Mouse (Mus musculus): ENCODE measurements around the gene Zfp580. TPM values are rescaled to one million over a fixed set of nuclear protein-coding genes. Genes with fewer than 3 reads are reported as not detected.

Zfp580 gene
- polyA plus RNA-seq, 1 experiment from 2014 or later: 38.8 TPM

DNA sequence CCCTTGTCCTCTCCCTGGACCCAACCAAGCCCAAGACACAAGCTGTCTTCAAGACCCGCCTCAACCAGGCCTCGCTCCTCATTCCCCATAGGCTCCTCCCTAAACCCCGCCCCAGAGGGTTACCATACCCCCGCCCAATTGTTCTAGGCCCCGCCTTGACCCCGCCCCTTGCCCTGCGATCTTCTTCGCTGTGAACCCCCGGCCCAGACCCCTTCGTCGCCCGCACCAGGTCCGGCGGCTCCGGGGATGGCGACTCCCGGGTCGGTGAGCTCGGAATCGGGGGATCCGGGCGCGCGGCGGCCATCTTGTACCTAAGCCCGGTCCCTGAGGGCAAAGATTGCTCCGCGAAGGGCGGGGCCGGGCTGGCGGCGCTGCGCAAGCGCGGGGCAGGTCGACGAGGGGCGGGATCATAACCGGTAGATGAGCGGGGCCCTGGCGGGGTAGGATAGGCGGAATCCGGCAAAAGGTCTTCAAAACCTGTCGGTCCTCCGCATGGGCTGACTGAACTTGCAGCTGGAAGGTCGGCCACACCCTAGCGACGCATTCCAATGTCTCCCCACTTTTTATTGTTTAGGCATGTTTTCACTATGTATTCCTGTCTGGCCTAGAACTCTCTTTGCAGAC is 13.1 kb upstream of the Zfp580 start, which contains the start of gene Zfp784:
Gene Zfp784 (minus strand): TSS at position 338 of the 624 bp plus-strand sequence.
- Histone ChIP-seq H3K9me3 (peaks cover 29% of the 10 kb centered on the region), H3K36me3 (replicated peaks) (peaks cover 46% of the 10 kb centered on the region), H3K27ac (peak within 1 kb of the TSS; percentile 98), H3K4me1 (peaks cover 21% of the 10 kb centered on the region), H3K4me3 (peak within 1 kb of the TSS; percentile 76), H3K27me3 (ENCODE audit: poor library complexity, severe bottlenecking) (no peaks in the 10 kb centered on the region)
- peak; percentile 90 for DNase-seq (ENCODE audit: extremely low spot score, low spot score)
- under 1% methylated on average over 48 of the region's 48 CpGs for WGBS

DNA sequence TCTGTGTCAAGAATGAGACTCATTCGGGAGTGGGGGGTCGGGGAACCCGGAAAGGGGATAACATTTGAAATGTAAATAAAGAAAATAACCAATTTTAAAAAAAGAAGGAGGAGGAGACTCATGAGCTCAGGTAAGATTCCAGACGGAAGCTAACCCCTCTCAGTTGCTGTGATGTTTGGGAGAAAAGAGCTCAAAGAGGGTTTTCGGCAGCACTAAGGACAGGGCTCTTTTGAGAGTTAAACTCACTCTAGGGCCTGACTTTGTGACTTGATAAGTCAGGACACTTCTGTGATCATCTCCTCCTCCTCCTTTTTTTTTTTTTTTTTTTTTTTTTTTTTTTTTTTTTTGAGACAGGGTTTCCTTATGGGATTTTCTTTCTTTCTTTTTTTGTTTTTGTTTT is 12.4 kb upstream of the Zfp580 start:
- peak overlapping the region; percentile 76 for H3K4me3 ChIP-seq
- peaks cover 22% of the 10 kb centered on the region for H3K9me3 ChIP-seq
- peaks cover 21% of the 10 kb centered on the region for H3K4me1 ChIP-seq
- H3K36me3 ChIP-seq (replicated peaks): peaks cover 39% of the 10 kb centered on the region
- WGBS: 45% methylated on average over 5 of the region's 5 CpGs
- DNase-seq (ENCODE audit: extremely low spot score, low spot score): no peak
- H3K27me3 ChIP-seq (ENCODE audit: poor library complexity, severe bottlenecking): no peaks in the 10 kb centered on the region
- H3K27ac ChIP-seq: peak overlapping the region; percentile 98

GRCm38 (mm10) chr7:5044981-5045380 is 6.4 kb upstream of the Zfp580 start:
- 81% methylated on average over 2 of the region's 2 CpGs for WGBS
- DNase-seq (ENCODE audit: extremely low spot score, low spot score): no peak
- no peaks in the 10 kb centered on the region; the same call in 1 of the 2 replicates for H3K9me3 ChIP-seq
- peaks cover 13% of the 10 kb centered on the region for H3K36me3 ChIP-seq (replicated peaks)
- peaks cover 5% of the 10 kb centered on the region; the same call in 1 of the 2 replicates for H3K27me3 ChIP-seq (ENCODE audit: poor library complexity, severe bottlenecking)
- H3K27ac ChIP-seq: no peak overlapping the region
- no peaks in the 10 kb centered on the region for H3K4me1 ChIP-seq
- no peak overlapping the region for H3K4me3 ChIP-seq

DNA sequence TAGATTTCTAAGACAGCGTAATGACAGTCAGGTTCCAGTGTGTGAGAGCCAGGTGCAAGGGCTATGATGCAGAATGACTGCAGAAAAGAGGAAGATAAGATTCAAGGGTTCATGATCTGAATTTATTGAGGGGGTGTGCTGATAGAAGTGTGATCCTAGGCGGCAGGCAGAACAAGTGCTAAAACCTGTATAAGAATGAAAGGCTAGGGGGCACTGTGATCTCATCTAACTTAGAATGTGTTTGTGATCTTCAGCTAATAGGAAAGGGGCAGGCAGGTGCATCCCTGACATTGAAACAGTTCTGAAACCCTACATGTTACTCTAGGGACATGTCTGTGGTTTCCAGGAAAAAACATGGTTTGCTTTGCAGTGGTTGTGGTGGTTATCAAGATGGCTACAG is 5.2 kb upstream of the Zfp580 start:
- Histone ChIP-seq H3K4me3 (no peak overlapping the region), H3K27ac (no peak overlapping the region), H3K9me3 (no peaks in the 10 kb centered on the region; the same call in 1 of the 2 replicates), H3K27me3 (ENCODE audit: poor library complexity, severe bottlenecking) (peaks cover 12% of the 10 kb centered on the region), H3K4me1 (peaks cover 8% of the 10 kb centered on the region), H3K36me3 (replicated peaks) (peaks cover 6% of the 10 kb centered on the region)
- WGBS: 73% methylated on average over 2 of the region's 2 CpGs
- no peak for DNase-seq (ENCODE audit: extremely low spot score, low spot score)

DNA sequence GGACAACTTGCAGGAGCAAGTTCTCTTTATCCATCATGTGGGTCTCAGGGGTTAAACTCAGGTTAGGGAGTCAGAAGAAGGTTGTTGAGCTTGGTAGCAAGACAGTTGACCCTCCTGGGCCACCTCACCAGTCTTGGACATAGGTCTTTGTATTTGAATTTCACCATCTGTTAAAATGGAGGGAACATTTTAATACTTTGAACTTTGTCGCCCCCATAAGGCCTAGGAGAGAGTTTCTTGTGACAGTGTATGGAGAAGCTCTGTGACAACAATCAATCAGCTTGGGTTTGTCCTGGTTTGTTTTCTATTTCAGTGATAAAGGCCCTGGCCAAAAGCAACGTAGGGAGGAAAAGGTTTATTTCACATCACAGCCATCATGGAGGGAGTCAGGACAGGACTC is 4.0 kb upstream of the Zfp580 start:
- DNase-seq (ENCODE audit: extremely low spot score, low spot score): no peak
- no peaks in the 10 kb centered on the region for H3K36me3 ChIP-seq (replicated peaks)

DNA sequence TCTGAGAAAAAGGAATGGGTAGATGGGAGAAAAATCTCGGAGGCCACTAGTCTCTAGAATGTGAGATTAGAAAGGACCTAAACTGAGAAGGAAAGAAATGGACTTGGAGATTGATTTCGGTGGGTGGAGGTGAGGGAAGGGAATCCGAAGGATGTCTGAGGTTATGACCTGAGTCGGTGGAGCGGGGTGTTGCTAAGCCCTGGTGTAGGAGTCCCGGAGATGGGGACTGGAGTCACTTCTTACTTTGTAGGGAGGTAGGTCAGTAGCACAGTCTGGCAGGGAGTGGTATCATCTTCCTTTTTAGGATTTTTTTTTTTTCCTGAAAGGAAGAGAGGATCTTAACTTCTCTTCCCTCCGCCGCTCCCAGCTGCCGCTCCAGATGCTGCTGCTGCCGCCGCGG is 1.1 kb downstream of the Zfp580 start:
- Histone ChIP-seq H3K27me3 (ENCODE audit: poor library complexity, severe bottlenecking) (peaks cover 71% of the 10 kb centered on the region), H3K4me3 (peak overlapping the region; percentile 67), H3K9me3 (no peaks in the 10 kb centered on the region; the same call in 1 of the 2 replicates), H3K36me3 (replicated peaks) (no peaks in the 10 kb centered on the region), H3K4me1 (peaks cover 51% of the 10 kb centered on the region), H3K27ac (peak overlapping the region; percentile 60; the same call in 1 of the 2 replicates)
- 4% methylated on average over 12 of the region's 12 CpGs for whole genome bisulfite sequencing
- DNase-seq (ENCODE audit: extremely low spot score, low spot score): no peak

More for the DNA sequence above, 4.0 kb upstream of the Zfp580 start:
- Histone ChIP-seq H3K9me3 (no peaks in the 10 kb centered on the region; the same call in 1 of the 2 replicates), H3K4me1 (peaks cover 16% of the 10 kb centered on the region), H3K4me3 (no peak overlapping the region), H3K27me3 (ENCODE audit: poor library complexity, severe bottlenecking) (peaks cover 20% of the 10 kb centered on the region), H3K27ac (0 out of 2 replicates have a peak overlapping the region, but pooled peaks have one; percentile 30)
- WGBS: 35% methylated on average over 2 of the region's 2 CpGs

GRCm38 (mm10) chr7:5052931-5053343 is 1.6 kb downstream of the Zfp580 start:
- DNase-seq (ENCODE audit: extremely low spot score, low spot score): no peak
- Histone ChIP-seq H3K27me3 (ENCODE audit: poor library complexity, severe bottlenecking) (peaks cover 76% of the 10 kb centered on the region), H3K36me3 (replicated peaks) (no peaks in the 10 kb centered on the region), H3K9me3 (no peaks in the 10 kb centered on the region; the same call in 1 of the 2 replicates), H3K4me3 (peak overlapping the region; percentile 67), H3K4me1 (peaks cover 56% of the 10 kb centered on the region), H3K27ac (peak overlapping the region; percentile 60; the same call in 1 of the 2 replicates)
- 2% methylated on average over 45 of the region's 45 CpGs for WGBS

- H3K27me3 ChIP-seq (ENCODE audit: poor library complexity, severe bottlenecking): peaks cover 83% of the 10 kb centered on the region
- H3K9me3 ChIP-seq: no peaks in the 10 kb centered on the region; the same call in 1 of the 2 replicates
- H3K36me3 ChIP-seq (replicated peaks): no peaks in the 10 kb centered on the region
- peak overlapping the region; percentile 67 for H3K4me3 ChIP-seq
- peaks cover 57% of the 10 kb centered on the region for H3K4me1 ChIP-seq
- 8% methylated on average over 32 of the region's 32 CpGs for WGBS
- DNase-seq (ENCODE audit: extremely low spot score, low spot score): peak; percentile 26
- 0 out of 2 replicates have a peak overlapping the region, but pooled peaks have one; percentile 60 for H3K27ac ChIP-seq
These were observed 2.3 kb downstream of the Zfp580 start for GRCm38 (mm10) chr7:5053456-5054179.

- 2% methylated on average over 40 of the region's 55 CpGs for WGBS
- Histone ChIP-seq H3K9me3 (no peaks in the 10 kb centered on the region), H3K4me1 (peaks cover 64% of the 10 kb centered on the region), H3K27me3 (ENCODE audit: poor library complexity, severe bottlenecking) (peaks cover 78% of the 10 kb centered on the region), H3K36me3 (replicated peaks) (no peaks in the 10 kb centered on the region), H3K4me3 (peak overlapping the region; percentile 57), H3K27ac (peak overlapping the region; percentile 77)
- DNase-seq (ENCODE audit: extremely low spot score, low spot score): peak; percentile 35
These were observed 5.4 kb downstream of the Zfp580 start for GRCm38 (mm10) chr7:5056651-5057263.

DNA sequence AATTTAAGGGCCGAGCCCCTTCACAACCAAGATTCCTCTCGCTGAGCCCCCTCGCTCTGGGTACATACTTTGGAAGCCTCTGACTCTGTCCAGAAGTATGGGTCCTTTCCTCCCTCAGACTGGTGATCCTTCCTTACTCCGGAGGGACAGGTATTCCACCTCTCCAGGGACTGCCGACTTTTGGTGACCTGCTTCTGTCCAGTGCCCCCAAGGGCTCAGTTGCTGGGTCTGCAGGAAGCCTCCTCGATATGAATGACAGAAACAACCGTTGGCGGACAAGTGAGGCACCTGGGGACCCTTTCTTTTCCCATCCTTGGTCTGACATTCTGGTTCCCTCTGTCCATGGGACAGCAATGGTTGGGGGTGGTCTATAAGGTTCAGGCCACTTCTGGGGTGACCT is 6.0 kb downstream of the Zfp580 start:
- Histone ChIP-seq H3K4me3 (peak overlapping the region; percentile 57), H3K27ac (no peak overlapping the region), H3K9me3 (no peaks in the 10 kb centered on the region), H3K27me3 (ENCODE audit: poor library complexity, severe bottlenecking) (peaks cover 72% of the 10 kb centered on the region), H3K4me1 (peaks cover 57% of the 10 kb centered on the region), H3K36me3 (replicated peaks) (no peaks in the 10 kb centered on the region)
- WGBS: 32% methylated on average over 8 of the region's 8 CpGs
- DNase-seq (ENCODE audit: extremely low spot score, low spot score): no peak

DNA sequence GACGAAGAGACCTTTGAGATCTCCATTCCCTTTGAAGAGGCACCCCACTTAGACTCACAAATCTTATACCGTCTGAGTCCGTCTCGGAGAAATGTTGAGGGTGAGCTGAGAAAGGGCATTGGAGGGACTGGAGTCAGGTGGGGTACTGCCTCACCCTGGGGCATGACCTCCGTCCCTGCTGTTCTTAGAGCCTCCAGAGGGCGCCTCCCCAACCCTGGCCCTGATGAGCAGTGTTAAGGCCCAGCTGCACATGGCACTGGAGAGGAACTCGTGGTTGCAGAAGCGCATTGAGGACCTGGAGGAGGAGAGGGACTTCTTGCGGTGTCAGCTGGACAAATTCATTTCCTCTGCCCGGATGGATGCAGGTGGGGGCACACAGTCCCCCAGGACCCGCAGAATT is 6.5 kb downstream of the Zfp580 start:
- Histone ChIP-seq H3K27ac (no peak overlapping the region), H3K27me3 (ENCODE audit: poor library complexity, severe bottlenecking) (peaks cover 68% of the 10 kb centered on the region), H3K4me3 (peak overlapping the region; percentile 19; the same call in 1 of the 2 replicates), H3K36me3 (replicated peaks) (no peaks in the 10 kb centered on the region), H3K9me3 (no peaks in the 10 kb centered on the region), H3K4me1 (peaks cover 53% of the 10 kb centered on the region)
- 28% methylated on average over 11 of the region's 11 CpGs for WGBS
- no peak for DNase-seq (ENCODE audit: extremely low spot score, low spot score)

DNA sequence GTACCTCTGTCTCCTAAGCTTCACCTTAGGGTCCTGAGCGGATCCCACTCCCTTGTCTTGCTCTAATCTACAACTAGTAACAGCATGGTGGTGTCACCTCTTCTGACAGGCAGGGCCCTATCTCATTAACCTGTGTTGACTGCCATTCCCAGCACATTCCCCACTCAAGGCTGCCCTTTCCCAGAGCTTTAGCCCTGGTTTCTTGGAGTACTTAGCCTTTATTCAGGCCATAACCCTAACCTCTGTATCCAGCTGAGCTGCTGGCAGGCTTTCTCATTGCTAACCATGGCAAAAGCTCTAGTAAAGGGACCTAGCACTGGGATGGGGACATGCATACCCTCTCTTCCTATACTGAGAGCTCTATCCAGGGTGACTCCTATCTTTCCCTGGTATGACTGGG is 7.3 kb downstream of the Zfp580 start:
- no peak overlapping the region for H3K27ac ChIP-seq
- WGBS: 94% methylated on average over 1 of the region's 1 CpGs
- no peaks in the 10 kb centered on the region for H3K9me3 ChIP-seq
- no peaks in the 10 kb centered on the region for H3K36me3 ChIP-seq (replicated peaks)
- H3K4me1 ChIP-seq: peaks cover 50% of the 10 kb centered on the region
- DNase-seq (ENCODE audit: extremely low spot score, low spot score): no peak
- no peak overlapping the region for H3K4me3 ChIP-seq
- peaks cover 59% of the 10 kb centered on the region for H3K27me3 ChIP-seq (ENCODE audit: poor library complexity, severe bottlenecking)
